In genomic region chr5:135971876-135972275, GRCm38 (mm10) we compare ENCODE assay signal across 21 mouse cellular contexts. TPM values are rescaled to one million over a fixed set of nuclear protein-coding genes. Genes with fewer than 3 reads are reported as not detected.
"Had no signal": no experiment of that assay in that cellular context is flagged by ENCODE, and none has a peak within 500 bp of the region (broad histone marks: within the 10 kb centered on the region; RNA-seq: fewer than 3 reads in every experiment).

No protein-coding gene starts in this region.

- H3K4me1 ChIP-seq: lung, embryonic 15.5 days; midbrain, embryonic 13.5 days; midbrain, embryonic 15.5 days; neural tube, embryonic 12.5 days; stomach, embryonic 15.5 days had no signal

- H3K27ac ChIP-seq: lung, embryonic 15.5 days; macrophage; midbrain, embryonic 13.5 days; midbrain, embryonic 15.5 days; neural tube, embryonic 12.5 days; stomach, embryonic 15.5 days; stomach, postnatal 0 days had no signal

- H3K9me3 ChIP-seq: lung, embryonic 15.5 days; megakaryocyte, embryonic 14.5 days; midbrain, embryonic 13.5 days; midbrain, embryonic 15.5 days; neural tube, embryonic 12.5 days; stomach, embryonic 15.5 days had no signal

- ATAC-seq: lung, postnatal 0 days; midbrain, embryonic 13.5 days; midbrain, embryonic 15.5 days had no signal

- H3K36me3 ChIP-seq: lung, embryonic 15.5 days; midbrain, embryonic 13.5 days; midbrain, embryonic 15.5 days; neural tube, embryonic 12.5 days; stomach, embryonic 15.5 days had no signal

- H3K4me3 ChIP-seq: lung, embryonic 15.5 days; megakaryocyte, embryonic 14.5 days; midbrain, embryonic 13.5 days; midbrain, embryonic 15.5 days; neural tube, embryonic 12.5 days; stomach, embryonic 15.5 days had no signal

- H3K9ac ChIP-seq: lung, embryonic 15.5 days; midbrain, embryonic 13.5 days; midbrain, embryonic 15.5 days; neural tube, embryonic 12.5 days; stomach, embryonic 15.5 days had no signal

- H3K27me3 ChIP-seq: lung, embryonic 15.5 days; midbrain, embryonic 13.5 days; midbrain, embryonic 15.5 days; neural tube, embryonic 12.5 days; stomach, embryonic 15.5 days had no signal

- DNase-seq: lung, adult 2 months; lung, postnatal 14 days; lung, postnatal 36 days; right cerebral cortex, postnatal 14 days; thymus, adult 2 months; thymus, postnatal 25 days; thymus, postnatal 4 days had no signal

RNA-seq across cellular contexts. Expression of gene Zp3, which starts 8.0 kb away (rescaled TPM):
- total RNA-seq: monocyte, adult 5-6 weeks; neutrophil, adult 5-6 weeks had no signal
- polyA plus RNA-seq: lung, embryonic 15.5 days; macrophage; midbrain, embryonic 11.5 days; midbrain, embryonic 13.5 days; neural tube, embryonic 12.5 days; spleen, adult 2 months; stomach, postnatal 0 days; urinary bladder, adult 2 months had no signal
